Mouse (Mus musculus) bone marrow, adult 2 months (tissue): ENCODE results near the gene Ddx1.

Source experiments
- CTCF ChIP-seq: fragments of 200-500 bp; IDR thresholded peaks from 2 replicates; pipeline ENCODE4 v1.5.1; 2011; ENCODE audit warnings: low read length, control low read depth; ENCODE audit not compliant: control insufficient read depth, insufficient read depth
- POLR2A ChIP-seq: fragments of 200-500 bp; IDR thresholded peaks from 2 replicates; pipeline ENCODE4 v1.6.1; 2011; ENCODE audit warnings: low read depth, mild to moderate bottlenecking, control low read depth, low read length, borderline replicate concordance; ENCODE audit not compliant: control insufficient read depth

GRCm38 (mm10) chr12:13208517-13208916 lies 40.5 kb downstream of the Ddx1 start:
- TF ChIP-seq CTCF (no peak), POLR2A (no peak)
